Comparison of ENCODE assay signal across 23 mouse cellular contexts in the genomic region with DNA sequence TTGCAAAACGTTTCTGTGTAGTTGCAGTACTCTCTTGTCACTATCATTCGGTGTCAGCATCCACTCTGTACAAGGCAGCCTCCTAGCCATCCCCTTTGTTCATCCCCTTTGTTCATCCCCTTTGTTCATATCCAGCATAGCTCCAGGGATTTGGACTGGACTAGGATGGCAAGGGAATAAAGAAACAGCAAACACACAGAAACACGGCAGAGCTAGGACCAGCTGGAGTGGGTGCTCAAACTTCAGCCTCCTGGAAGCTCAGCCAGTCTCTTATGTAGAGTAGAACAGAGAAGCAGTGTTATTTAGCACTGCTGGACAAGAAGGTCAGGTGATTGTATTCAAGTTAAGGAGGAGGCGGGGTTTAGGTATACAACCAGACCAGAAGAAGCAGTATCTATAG.
"Had no signal": no experiment of that assay in that cellular context is flagged by ENCODE, and none has a peak within 500 bp of the region (broad histone marks: within the 10 kb centered on the region; RNA-seq: fewer than 3 reads in every experiment).

No protein-coding gene starts in this region.

- H3K4me1 ChIP-seq: heart, embryonic 13.5 days; heart, embryonic 15.5 days; hindbrain, embryonic 13.5 days; hindbrain, embryonic 15.5 days; limb, embryonic 12.5 days; liver, embryonic 13.5 days had no signal

- ATAC-seq: hindbrain, postnatal 0 days had no signal

- H3K4me3 ChIP-seq: heart, embryonic 13.5 days; heart, embryonic 15.5 days; hindbrain, embryonic 13.5 days; hindbrain, embryonic 15.5 days; layer of hippocampus, adult 2 months; left cerebral cortex, adult 2 months; limb, embryonic 10.5 days; limb, embryonic 12.5 days; liver, embryonic 13.5 days had no signal

- H3K36me3 ChIP-seq: heart, embryonic 13.5 days; heart, embryonic 15.5 days; hindbrain, embryonic 13.5 days; hindbrain, embryonic 15.5 days; limb, embryonic 10.5 days; limb, embryonic 12.5 days; liver, embryonic 13.5 days had no signal

- H3K9me3 ChIP-seq: heart, embryonic 13.5 days; heart, embryonic 15.5 days; hindbrain, embryonic 13.5 days; hindbrain, embryonic 15.5 days; limb, embryonic 10.5 days; limb, embryonic 12.5 days; liver, embryonic 13.5 days had no signal

- H3K4me2 ChIP-seq: heart, embryonic 11.5 days; heart, embryonic 13.5 days; heart, embryonic 15.5 days; hindbrain, embryonic 13.5 days; hindbrain, embryonic 15.5 days; limb, embryonic 12.5 days; liver, embryonic 11.5 days; liver, embryonic 13.5 days had no signal

- DNase-seq: gastrocnemius, postnatal 14 days; gastrocnemius, postnatal 36 days; heart, adult 18-20 months; heart, postnatal 14 days; heart, postnatal 36 days; kidney, adult 18-20 months; kidney, adult 8-10 months; kidney, postnatal 10 days; kidney, postnatal 25 days; kidney, postnatal 4 days; liver; liver, embryonic 13.5 days had no signal

- H3K9ac ChIP-seq: heart, embryonic 13.5 days; heart, embryonic 15.5 days; hindbrain, embryonic 13.5 days; hindbrain, embryonic 15.5 days; limb, embryonic 12.5 days; liver, embryonic 13.5 days had no signal

- H3K27ac ChIP-seq: heart, embryonic 13.5 days; heart, embryonic 15.5 days; hindbrain, embryonic 13.5 days; hindbrain, embryonic 15.5 days; hindbrain, postnatal 0 days; layer of hippocampus, adult 2 months; left cerebral cortex, adult 2 months; limb, embryonic 10.5 days; limb, embryonic 12.5 days; liver, embryonic 13.5 days had no signal

- H3K27me3 ChIP-seq: heart, embryonic 13.5 days; heart, embryonic 15.5 days; hindbrain, embryonic 13.5 days; hindbrain, embryonic 15.5 days; limb, embryonic 12.5 days; liver, embryonic 13.5 days had no signal
